Mouse (Mus musculus) frontal cortex, postnatal 36 days (tissue): ENCODE results near the gene Dcun1d4.
A peak's percentile ranks its signal among the peaks of the same experiment; 100 is the strongest.

ENCODE experiments used
- DNase-seq, 2 experiments: peaks; one replicate each; pipeline ENCODE4 v3.0.0; 2022; ENCODE audit warnings: low spot score in 2 of 2

Gene Dcun1d4

DNA sequence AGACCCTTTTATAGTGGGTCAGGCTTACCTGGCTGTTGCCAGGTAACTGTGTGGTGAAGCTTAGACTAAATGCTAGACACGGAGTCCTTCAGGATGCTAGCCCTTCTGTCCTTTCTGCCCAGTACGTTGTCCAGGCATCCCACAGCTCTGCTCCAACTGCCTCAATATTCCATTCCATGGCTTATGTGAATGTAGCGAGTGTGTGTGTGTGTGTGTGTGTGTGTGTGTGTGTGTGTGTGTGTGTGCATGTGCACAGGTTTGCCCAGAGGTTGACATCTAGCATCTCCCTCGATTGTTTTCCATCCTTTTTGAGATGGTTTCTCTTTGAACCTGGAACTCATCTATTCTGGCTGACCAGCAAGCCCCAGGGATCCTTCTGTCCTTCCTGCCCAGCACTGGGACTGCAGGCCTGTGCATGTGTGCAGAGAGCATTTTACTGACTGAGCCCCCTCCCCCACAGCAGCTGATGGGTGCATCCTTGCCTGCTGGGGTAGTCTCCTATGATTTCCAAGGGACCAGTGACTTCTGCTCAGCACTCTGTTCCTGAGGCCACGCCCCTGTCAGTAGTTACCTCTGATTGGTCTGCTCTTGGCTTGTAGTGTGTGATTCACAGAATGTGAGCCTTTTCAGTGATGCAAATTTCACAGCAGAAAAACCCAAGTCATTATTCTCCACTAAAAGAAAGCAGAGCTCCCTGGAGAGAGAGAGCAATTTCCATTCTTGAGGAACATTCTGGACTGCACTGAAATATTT is 118.3 kb downstream of the Dcun1d4 start:
- DNase-seq: no peak

- no peak for DNase-seq
These were observed 119.2 kb downstream of the Dcun1d4 start for GRCm38 (mm10) chr5:73599991-73600390.

- no peak for DNase-seq
These were observed 120.6 kb downstream of the Dcun1d4 start for GRCm38 (mm10) chr5:73601361-73601763.

DNA sequence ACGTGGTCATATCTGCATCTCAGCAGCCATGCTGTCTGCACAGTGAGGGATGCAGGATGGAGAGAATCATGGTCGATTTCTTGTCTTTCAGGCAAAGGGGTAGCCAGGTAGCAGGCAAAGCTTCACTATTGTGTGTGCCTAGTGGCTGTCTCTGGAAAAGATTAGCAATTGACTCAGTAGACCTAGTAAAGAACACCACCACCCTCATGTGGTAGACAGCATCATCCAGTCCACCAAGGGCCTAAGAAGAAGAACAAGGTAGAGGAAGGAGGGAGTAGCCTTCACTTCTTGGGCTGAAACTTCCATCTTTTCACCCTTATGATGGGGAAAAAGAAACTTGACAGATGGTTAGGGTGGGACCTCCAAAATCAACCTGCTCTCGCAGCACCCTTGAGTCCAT is 122.1 kb downstream of the Dcun1d4 start:
- DNase-seq: no peak

GRCm38 (mm10) chr5:73604542-73604941 is 123.7 kb downstream of the Dcun1d4 start:
- DNase-seq: no peak

GRCm38 (mm10) chr5:73604964-73605363 is 124.2 kb downstream of the Dcun1d4 start:
- peak in 1 of 2 experiments; percentile 40 for DNase-seq
